Mouse (Mus musculus): ENCODE results near the gene Lhx5.

DNA sequence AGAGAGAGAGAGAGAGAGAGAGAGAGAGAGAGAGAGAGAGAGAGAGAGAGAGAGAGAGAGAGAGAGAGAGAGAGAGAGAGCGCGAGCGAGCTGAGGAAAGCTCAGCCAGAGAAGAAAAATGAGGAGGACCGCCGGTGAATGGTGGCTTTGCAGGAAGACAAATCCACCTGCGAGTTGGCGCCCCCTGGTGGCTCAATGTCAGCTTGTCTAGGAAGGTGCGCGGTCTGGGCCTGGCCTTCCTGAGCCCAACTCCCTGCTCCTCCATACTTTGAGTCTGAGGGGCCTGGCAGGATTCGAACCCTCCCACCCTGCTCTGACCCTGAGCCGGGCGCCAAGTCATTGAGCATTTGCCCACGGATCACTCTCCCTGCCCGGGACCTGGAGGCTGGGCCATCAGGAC, 9.2 kb downstream of the Lhx5 start:
- TF ChIP-seq POLR2A (IDR thresholded peaks at IDR 0.05; ENCODE audit: insufficient read depth, low read depth, low read length) (no peak), EP300 (IDR thresholded peaks at IDR 0.05; ENCODE audit: insufficient read depth, low read depth, low read length) (no peak), CTCF (IDR thresholded peaks at IDR 0.05) (peak; percentile 82)

All from heart, adult 2 months (tissue).